Mouse (Mus musculus): ENCODE data around the gene Sergef.

DNA sequence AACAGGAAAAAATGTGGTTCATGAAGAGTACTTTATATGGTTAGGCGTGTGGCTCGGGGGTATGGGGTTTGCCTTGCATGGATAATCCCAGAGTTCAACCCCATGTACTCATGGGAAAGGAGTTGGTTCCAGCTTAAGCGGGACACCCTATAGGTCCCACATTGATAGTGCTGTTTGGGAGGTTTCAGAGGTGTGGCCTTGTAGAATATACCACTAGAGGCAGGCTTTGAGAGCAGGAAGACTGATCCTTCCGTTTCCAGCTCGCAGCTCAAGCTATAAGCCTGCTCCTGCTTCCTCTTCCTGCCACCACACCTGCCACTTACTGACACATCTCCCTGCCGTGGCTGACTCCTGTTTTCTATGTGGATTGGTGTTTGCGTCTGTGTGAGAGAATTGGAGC lies 116.4 kb downstream of the Sergef start:
- no peak for TF ChIP-seq CTCF (IDR thresholded peaks at IDR 0.05; ENCODE audit: low read depth, low read length)
- TF ChIP-seq POLR2A (IDR thresholded peaks at IDR 0.05; ENCODE audit: borderline replicate concordance, low read depth, low read length) = no peak
